Mouse (Mus musculus) testis, adult 2 months (tissue): Measurements from ENCODE around the gene Acaca.

Experiments
- CTCF ChIP-seq: fragments of 200-500 bp; IDR thresholded peaks from 2 replicates; pipeline ENCODE4 v1.5.1; 2012; ENCODE audit warnings: low read depth, mild to moderate bottlenecking, inconsistent platforms, low read length, moderate library complexity; ENCODE audit not compliant: control insufficient read depth, insufficient read depth, insufficient replicate concordance
- POLR2A ChIP-seq: fragments of 200-500 bp; IDR thresholded peaks from 2 replicates; pipeline ENCODE4 v1.6.1; 2012; ENCODE audit warnings: low read depth, mild to moderate bottlenecking, inconsistent platforms, low read length, moderate library complexity; ENCODE audit not compliant: control insufficient read depth

DNA sequence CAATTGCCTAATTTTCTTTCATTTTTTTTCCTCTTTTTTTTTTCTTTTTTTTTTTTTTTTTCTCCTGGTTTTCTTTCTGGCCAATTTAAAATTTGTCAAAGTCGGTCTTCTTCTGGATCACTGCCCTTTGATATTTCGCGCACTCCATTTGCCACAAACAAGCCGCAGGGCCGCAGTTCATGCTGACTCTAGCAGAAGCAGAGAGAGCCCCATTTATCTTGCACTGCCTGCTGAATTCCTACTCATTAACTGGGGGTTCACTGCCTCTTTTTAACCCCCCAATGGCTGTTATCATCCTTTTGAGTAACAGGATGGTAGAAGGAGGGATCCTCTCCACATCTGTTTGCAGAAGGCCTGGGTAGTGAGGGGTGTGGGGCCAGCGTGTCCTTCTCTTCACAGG lies 254.4 kb downstream of the Acaca start:
- no peak for TF ChIP-seq POLR2A
- TF ChIP-seq CTCF: no peak
